Mouse (Mus musculus) bone marrow macrophage, adult 2 months (primary cell): ENCODE measurements around the gene Map4. TPM values are rescaled to one million over a fixed set of nuclear protein-coding genes. Genes with fewer than 3 reads are reported as not detected.
A peak's percentile ranks its signal among the peaks of the same experiment; 100 is the strongest.

Source experiments
- H3K27ac ChIP-seq: 2 replicates; pipeline ENCODE4 v1.5.1; 2012; ENCODE audit warnings: low read depth, low read length; ENCODE audit not compliant: insufficient read depth
- H3K4me1 ChIP-seq: 2 replicates; pipeline ENCODE4 v1.6.1; 2012; ENCODE audit warnings: low read length; ENCODE audit not compliant: control insufficient read depth, insufficient read depth
- H3K4me3 ChIP-seq: 2 replicates; pipeline ENCODE4 v1.5.1; 2012; ENCODE audit warnings: mild to moderate bottlenecking, low read length, moderate library complexity; ENCODE audit not compliant: insufficient read depth
- CTCF ChIP-seq: IDR thresholded peaks from 2 replicates; pipeline ENCODE4 v1.5.1; 2012; ENCODE audit warnings: low read depth, mild to moderate bottlenecking, low read length, moderate library complexity
- POLR2A ChIP-seq: IDR thresholded peaks from 2 replicates; pipeline ENCODE4 v1.6.1; 2012; ENCODE audit warnings: mild to moderate bottlenecking, low read depth, low read length, borderline replicate concordance
- polyA plus RNA-seq: library from polyadenylated mRNA; stranded (reverse); fragments of >200 nt; gene quantifications from 2 replicates; pipeline ENCODE4 v1.2.4, GENCODE M21; 2012; ENCODE audit not compliant: missing spikeins, insufficient read depth, insufficient read length

Gene Map4
- polyA plus RNA-seq, 1 experiment: 66.0 TPM

- no peak for TF ChIP-seq POLR2A
- TF ChIP-seq CTCF: no peak
- H3K4me3 ChIP-seq: no peak overlapping the region
Measured at GRCm38 (mm10) chr9:110081066-110081465, 149.8 kb downstream of the Map4 start.

GRCm38 (mm10) chr9:110084201-110084964 is 153.1 kb downstream of the Map4 start:
- no peak overlapping the region for H3K4me3 ChIP-seq
- no peak for TF ChIP-seq CTCF
- no peak for TF ChIP-seq POLR2A
- H3K4me1 ChIP-seq: no peaks in the 10 kb centered on the region
- no peak overlapping the region for H3K27ac ChIP-seq

More at GRCm38 (mm10) chr9:110081066-110081465, 149.8 kb downstream of the Map4 start:
- Histone ChIP-seq H3K4me1 (no peaks in the 10 kb centered on the region), H3K27ac (no peak overlapping the region)

- H3K27ac ChIP-seq: no peak overlapping the region
- no peaks in the 10 kb centered on the region for H3K4me1 ChIP-seq
- no peak overlapping the region for H3K4me3 ChIP-seq
- no peak for TF ChIP-seq POLR2A
- TF ChIP-seq CTCF: no peak
Measured at GRCm38 (mm10) chr9:110085693-110086092, 154.4 kb downstream of the Map4 start.

- TF ChIP-seq CTCF: no peak
- no peak for TF ChIP-seq POLR2A
- Histone ChIP-seq H3K4me3 (no peak overlapping the region), H3K27ac (no peak overlapping the region), H3K4me1 (no peaks in the 10 kb centered on the region)
Measured at GRCm38 (mm10) chr9:110093303-110093702, 162.0 kb downstream of the Map4 start.

- no peak for TF ChIP-seq POLR2A
- TF ChIP-seq CTCF: no peak
- H3K27ac ChIP-seq: no peak overlapping the region
- H3K4me3 ChIP-seq: no peak overlapping the region
- H3K4me1 ChIP-seq: 0 out of 2 replicates have a peak, but pooled peaks cover 3% of the 10 kb centered on the region
Measured at GRCm38 (mm10) chr9:110094761-110095160, 163.5 kb downstream of the Map4 start.

- Histone ChIP-seq H3K4me1 (0 out of 2 replicates have a peak, but pooled peaks cover 3% of the 10 kb centered on the region), H3K4me3 (no peak overlapping the region), H3K27ac (no peak overlapping the region)
- TF ChIP-seq POLR2A (no peak), CTCF (no peak)
Measured at GRCm38 (mm10) chr9:110097791-110098190, 166.5 kb downstream of the Map4 start.

GRCm38 (mm10) chr9:110100627-110101600 is 169.7 kb downstream of the Map4 start:
- H3K27ac ChIP-seq: no peak overlapping the region; the same call in 1 of the 2 replicates
- TF ChIP-seq CTCF (peak; percentile 78), POLR2A (peak; percentile 66; the same call in 1 of the 2 replicates)
- 0 out of 2 replicates have a peak, but pooled peaks cover 3% of the 10 kb centered on the region for H3K4me1 ChIP-seq
- peak overlapping the region; percentile 70 for H3K4me3 ChIP-seq

GRCm38 (mm10) chr9:110116353-110116976 is 185.2 kb downstream of the Map4 start:
- H3K4me3 ChIP-seq: peak overlapping the region; percentile 74
- TF ChIP-seq POLR2A: no peak
- TF ChIP-seq CTCF: no peak

GRCm38 (mm10) chr9:110116977-110117778 is 185.9 kb downstream of the Map4 start, which contains the start of gene Smarcc1:
Smarcc1 (plus strand) TSS chr9:110117708.
- Histone ChIP-seq H3K4me3 (peak within 1 kb of the TSS; percentile 74), H3K27ac (peak within 1 kb of the TSS; percentile 83), H3K4me1 (peaks cover 11% of the 10 kb centered on the region)
- TF ChIP-seq POLR2A (no peak), CTCF (no peak)

More at GRCm38 (mm10) chr9:110116353-110116976, 185.2 kb downstream of the Map4 start:
- Histone ChIP-seq H3K27ac (peak overlapping the region; percentile 83), H3K4me1 (peaks cover 11% of the 10 kb centered on the region)
